Mouse (Mus musculus) liver, embryonic 14.5 days (tissue): ENCODE results near the gene Bola2.

ENCODE experiments used
- CTCF ChIP-seq: IDR thresholded peaks from 2 replicates; pipeline ENCODE4 v1.5.1; 2016; ENCODE audit warnings: antibody characterized with exemption, low read depth, control low read depth
- EP300 ChIP-seq: IDR thresholded peaks from 2 replicates; pipeline ENCODE4 v1.6.1; 2016; ENCODE audit warnings: antibody characterized with exemption, low read depth

DNA sequence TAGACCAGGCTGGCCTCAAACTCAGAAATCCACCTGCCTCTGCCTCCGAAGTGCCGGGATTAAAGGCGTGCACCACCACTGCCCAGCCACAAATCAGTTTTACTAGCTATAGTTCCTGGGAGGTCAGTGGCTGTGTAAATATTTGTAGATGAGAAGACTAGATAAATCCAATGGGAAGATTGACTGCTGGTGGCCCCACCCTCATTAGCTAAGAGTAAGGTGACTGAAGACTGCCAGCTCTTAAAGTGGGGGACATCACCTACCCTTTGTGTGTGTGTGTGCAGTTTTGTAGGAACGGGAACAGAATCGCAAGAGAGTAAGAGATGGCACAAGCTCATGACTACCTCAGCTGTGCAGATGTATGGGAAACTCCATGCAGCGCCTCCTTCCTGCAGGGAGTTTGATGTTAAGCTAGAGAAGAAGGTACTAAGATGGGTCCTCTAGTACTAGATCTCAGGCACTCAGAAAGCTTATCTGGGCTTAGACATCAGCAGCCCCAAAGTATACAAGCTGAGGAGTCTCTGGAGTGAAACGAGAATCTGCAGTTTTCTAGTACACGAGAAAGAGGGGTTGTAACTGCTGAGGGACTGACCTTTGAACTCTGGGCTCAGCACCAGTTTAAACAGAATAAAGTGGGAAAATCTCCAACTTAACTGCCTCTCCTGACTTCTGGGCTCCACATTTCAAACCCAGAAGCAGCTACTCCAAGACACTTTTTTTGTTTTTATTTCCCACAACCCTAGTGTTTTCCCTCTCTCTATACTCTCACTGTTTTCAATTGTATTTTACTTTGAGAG lies 16.5 kb upstream of the Bola2 start:
- TF ChIP-seq EP300 (no peak), CTCF (no peak)
